Mouse (Mus musculus) neural tube, embryonic 10.5 days (tissue): ENCODE measurements at regions not wholly inside any gene's neighbourhood (a gene's known extent, or its start where the extent isn't known, plus 50 kb on each side); places are given as distances from the start of the nearest gene placed in this dataset.

Source experiments
- DNase-seq: peaks from one replicate; pipeline ENCODE4 v3.0.0-alpha.2; 2017; ENCODE audit warnings: low spot score; ENCODE audit errors: extremely low spot score

DNA sequence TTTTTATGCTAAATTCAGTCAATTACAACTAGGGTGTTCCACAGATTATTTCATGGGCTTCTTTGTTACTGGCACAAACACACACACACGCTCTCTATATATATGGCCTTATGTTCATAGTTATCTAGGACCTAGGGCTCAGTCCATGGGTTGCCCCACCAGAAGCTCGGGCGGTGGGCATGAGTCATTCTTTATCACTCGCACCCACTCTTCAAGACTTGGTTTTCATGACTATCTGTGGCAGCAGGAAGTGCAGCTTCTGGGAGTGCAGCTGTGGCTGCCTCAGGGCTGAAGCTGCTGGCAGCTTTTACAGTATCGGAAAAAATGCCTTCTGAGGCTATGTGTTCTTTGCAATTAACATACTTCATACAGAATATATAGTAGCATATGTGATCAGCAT is 198.7 kb downstream of the Ipo11 start:
- DNase-seq = no peak

DNA sequence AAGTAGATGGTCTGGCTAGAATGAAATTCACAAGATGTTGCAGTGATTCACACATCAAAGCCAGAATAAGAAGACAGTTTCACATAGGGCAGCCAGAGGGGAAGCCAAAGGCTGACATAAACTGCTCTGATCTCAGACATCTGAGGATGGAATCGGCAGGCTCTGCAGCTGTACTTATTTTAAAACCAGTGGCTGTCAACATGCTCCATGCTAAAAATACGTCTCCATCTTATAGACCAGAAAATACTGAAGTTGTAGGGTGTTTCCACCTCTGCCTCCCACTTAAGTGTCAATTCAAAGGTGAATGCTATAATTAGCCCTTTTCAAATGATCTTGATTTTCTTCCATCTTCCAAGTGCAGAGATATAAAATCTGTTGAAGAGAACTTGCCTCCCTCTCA is 202.4 kb downstream of the Ipo11 start:
- no peak for DNase-seq

GRCm38 (mm10) chr13:106732906-106733305 is 203.9 kb downstream of the Ipo11 start:
- no peak for DNase-seq

GRCm38 (mm10) chr13:106723315-106723714 is 213.4 kb downstream of the Ipo11 start:
- DNase-seq = no peak

GRCm38 (mm10) chr13:106721167-106721566 is 215.6 kb downstream of the Ipo11 start:
- DNase-seq = no peak

DNA sequence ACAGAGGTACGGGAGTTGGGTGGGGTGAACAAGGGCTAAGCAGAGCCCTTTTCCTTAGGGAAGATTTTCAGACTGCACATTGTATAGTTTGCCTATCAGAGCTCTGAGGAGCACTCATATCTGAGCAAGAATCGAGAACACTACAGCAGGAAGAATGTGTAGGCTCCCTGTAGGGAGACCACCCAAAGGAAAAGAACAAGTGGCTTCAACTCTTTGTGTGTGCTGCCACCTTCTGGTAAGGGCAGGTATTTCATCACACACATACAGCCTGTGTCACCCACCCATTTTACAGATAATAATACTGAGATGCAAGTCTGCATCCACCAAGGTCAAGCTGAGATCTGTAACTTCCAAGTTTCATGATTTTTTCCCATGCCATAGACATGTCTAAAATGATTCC is 221.0 kb downstream of the Ipo11 start:
- peak; percentile 29 for DNase-seq

DNA sequence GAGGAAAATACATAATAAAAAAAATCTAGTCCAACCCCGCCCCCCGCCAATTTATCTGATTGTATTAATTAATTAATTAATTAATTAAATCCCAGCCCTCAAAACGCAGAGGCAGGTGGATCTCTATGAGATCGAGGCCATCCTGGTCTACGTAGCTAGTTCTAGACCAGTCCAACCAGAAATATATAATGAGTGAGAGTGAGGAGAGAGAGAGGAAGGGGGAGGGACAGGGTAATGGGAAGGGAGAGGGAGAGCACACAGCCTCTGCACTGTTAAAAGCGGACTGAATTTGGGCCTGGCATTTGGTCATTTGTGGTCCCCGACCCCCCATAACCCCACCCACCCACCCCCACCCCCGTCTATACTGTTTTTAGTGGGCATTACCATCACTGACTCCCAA is 221.5 kb downstream of the Ipo11 start:
- no peak for DNase-seq

DNA sequence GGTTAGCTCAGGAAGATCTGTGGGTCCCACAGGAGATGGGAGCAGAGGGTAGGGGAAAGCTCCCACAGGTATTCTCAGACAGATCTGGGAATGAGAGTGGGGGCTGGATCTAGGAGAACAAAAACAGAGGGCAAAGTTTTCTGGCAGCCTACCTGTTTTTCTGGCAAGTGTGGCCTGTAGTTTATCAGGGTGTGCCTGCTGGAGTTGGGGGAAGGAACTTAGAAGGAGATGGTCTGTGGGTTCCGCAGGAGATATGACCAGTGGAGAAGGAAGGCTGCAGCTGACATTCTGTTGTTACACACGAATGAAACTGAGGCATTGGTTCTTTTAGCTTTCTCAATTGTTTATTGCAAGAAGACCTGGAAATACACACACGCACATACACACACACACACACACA is 226.2 kb downstream of the Ipo11 start:
- no peak for DNase-seq

GRCm38 (mm10) chr13:106700376-106700775 is 236.4 kb downstream of the Ipo11 start:
- no peak for DNase-seq

DNA sequence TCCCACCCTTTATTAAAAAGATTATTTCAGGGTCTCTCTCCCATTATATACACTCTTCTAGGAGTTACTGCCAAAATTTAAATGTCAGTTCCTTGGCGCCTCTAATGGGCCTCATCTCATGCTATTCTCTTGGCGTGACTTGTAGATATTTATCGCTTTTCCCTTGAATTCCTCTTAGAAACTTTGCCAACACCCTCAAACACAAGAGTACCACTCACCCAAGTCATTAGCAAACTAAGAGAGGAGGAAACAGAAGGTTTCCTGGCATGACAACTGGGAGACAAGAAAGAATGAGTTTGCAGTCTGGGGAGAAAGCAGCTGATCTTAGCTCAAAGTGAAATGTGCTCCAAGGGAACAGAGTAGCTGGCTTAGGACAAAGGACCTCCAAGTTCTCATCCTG is 236.8 kb downstream of the Ipo11 start:
- no peak for DNase-seq

- DNase-seq = no peak
These were observed 244.8 kb downstream of the Ipo11 start for GRCm38 (mm10) chr13:106691787-106692571.

DNA sequence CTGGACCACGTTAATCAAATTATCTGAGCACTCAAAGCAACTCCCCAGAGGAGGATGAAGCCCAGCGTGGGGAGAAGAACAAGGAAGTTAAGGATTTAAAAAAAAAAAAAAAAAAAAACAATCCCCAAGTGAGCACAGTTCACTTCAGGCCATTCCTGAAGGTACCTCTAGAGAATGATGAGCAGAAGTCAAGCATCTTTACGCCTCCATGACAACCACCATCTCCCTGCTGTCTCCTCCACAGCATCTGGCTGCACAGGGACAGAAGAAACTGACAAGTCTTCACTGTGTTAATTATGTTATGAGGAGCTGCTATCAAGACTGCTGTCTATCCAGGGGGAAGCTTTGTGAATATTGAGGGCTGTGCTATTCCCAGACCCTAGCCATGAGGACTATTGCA is 246.6 kb downstream of the Ipo11 start:
- DNase-seq = no peak

DNA sequence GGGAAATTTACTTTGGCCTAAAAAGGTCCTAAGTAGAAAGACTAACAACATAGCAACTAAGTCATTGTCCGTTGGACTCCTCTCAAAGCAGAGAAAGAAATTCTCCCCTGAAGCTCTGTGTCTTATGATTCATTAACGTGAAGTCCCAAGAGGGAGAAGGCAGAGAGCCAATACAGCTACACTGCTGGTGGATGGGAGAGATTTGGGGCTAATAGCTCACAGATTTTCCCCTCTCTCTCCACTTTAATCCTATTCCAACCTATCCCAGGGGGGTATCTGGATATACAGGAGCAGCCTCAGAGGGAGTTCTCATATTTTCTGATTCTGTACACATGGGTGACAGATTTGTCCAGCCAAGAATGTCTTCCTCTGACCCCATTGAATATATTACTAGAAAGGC is 247.1 kb downstream of the Ipo11 start:
- DNase-seq = no peak

DNA sequence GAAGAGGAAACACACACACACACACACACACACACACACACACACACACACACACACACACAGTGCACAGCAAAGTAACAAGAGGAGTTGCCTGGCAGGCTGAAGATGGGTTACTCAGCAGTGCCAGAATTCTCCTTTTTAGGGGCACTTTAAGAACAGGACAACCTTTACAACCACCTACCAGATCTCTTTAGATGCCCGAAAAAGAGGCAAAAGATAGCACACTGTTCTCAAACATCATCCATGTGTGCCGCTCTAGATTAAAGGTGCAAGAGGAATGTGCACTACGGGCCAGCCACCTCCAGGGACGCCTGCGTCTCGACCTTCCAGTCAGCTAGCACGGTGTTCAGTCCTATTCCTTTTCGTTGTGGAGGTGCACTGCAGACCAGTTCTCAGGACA is 247.7 kb downstream of the Ipo11 start:
- no peak for DNase-seq

DNA sequence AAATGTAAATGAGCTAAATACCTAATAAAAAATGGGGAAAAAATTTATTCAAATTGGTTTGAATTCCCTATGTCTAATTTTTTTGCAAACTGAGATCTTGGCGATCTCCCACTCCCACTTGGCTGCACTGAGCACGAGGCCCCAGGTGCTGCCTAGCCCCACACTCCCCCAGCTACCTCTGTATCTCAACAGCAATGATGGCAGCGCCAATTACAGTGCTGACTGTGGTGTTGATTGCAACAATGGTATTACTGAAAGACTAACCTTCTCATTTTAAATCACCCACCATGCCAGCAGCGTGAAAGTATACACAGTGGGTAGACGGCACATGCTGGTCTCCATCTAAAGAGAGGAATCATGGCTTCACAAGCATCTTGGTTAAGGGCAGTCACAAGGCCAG is 267.1 kb downstream of the Ipo11 start:
- DNase-seq = no peak

- no peak for DNase-seq
These were observed 274.6 kb downstream of the Ipo11 start for GRCm38 (mm10) chr13:106662195-106662594.

DNA sequence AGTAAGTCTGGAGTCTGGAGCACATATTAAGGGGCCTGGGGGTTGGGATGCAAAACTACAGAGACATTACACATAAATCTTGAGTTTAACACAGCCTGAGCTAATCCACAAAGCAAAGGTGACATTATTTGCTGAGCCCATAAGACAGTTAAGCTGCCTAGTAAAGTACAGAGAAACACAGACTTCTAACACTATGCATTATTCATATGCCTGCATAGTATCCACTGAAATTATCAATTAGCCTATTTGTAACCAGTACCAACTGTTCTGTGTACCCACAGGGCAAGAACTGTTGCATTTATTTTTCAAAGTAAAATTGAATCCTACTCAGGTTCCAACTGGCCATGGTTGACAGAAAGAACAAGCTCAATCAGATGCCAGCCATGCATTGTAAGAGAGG is 287.4 kb downstream of the Ipo11 start:
- DNase-seq = no peak

- DNase-seq = no peak
These were observed 293.3 kb downstream of the Ipo11 start for GRCm38 (mm10) chr13:106643302-106643975.

DNA sequence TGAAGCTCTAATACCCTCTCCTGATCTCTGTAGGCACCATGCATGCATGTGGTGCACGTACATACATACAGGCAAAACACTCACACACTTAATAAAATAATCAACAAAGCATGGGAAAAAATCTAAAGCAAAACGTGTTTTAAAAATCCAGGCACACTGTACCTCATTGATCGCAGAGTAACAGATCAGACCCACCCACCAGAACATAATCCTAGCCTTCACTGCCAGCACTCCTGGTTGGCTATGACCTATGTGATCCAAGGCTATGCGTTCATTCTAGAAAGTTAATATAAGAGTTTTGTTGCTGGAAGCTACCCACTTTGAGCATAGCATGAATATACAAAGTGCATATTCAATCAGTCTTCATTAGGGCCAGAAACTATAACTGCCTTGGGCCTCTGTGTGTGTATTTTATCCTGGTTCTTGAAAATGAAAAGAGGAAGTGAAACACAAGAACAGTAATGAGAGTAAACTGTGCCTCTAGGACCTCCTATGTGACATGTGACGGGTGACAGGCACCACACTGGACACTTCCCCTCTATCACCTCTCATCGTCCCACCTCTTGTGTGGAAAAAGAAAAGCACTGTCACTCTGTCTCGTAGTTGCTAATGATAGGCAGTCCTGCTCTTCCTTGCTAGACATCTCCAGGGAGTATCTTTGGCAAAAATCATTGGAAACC is 297.9 kb downstream of the Ipo11 start:
- no peak for DNase-seq

DNA sequence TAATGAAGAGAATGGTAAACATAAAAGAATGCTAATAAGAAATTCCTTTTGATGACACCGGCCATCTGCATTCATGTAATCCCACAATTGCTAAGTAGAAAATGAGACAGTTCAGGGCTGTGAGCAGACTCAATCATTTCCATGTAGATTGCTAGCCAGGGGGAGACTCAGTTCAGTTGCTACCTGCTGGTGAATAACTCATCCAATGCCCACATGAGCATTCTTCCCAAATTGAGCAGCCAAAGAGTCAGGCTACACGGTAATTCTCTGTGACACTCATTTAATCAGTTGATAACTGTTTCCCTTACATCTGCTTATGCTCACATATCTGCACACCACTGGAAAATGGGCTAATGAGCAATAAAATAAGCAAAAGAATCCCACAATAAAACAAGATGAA is 345.0 kb downstream of the Ipo11 start:
- no peak for DNase-seq

- no peak for DNase-seq
These were observed 368.9 kb downstream of the Ipo11 start for GRCm38 (mm10) chr13:106567658-106568359.

DNA sequence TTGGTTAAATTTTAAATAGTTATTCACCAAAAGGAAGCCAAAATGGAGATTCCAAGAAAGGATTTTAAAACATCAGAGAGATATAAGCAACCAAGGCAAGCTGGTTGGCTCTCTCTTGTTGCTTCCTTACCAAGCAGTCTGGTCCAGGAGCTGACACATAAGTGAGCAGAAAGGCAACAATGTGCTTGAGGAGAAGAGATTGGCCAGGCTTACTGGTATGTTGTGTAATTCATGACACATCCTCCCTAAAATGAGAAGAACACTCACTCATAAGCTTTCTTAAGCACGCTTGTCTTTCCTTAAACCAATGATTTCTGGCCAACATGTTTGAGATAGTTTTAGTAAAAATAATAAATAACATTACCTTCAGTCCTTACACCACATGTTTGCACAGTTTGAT is 374.2 kb downstream of the Ipo11 start:
- DNase-seq = no peak
